Mouse (Mus musculus) embryonic facial prominence, embryonic 14.5 days (tissue): ENCODE measurements at regions not wholly inside any gene's neighbourhood (a gene's known extent, or its start where the extent isn't known, plus 50 kb on each side); places are given as distances from the start of the nearest gene placed in this dataset.
A peak's percentile ranks its signal among the peaks of the same experiment; 100 is the strongest.

Source experiments
- ATAC-seq: fragments of 200-750 bp; cut with Nextera tagmentation; 2 replicates; pipeline ENCODE4 v1.8.0; 2017; ENCODE audit warnings: low read depth, moderate number of reproducible peaks, moderate TSS enrichment
- DNase-seq: peaks from one replicate; pipeline ENCODE4 v3.0.0-alpha.2; 2015; ENCODE audit warnings: low spot score
- H3K27ac ChIP-seq: fragments of 300-500 bp; sonication (generic); replicated peaks from 2 replicates; pipeline ENCODE4 v1.5.1; 2014; ENCODE audit warnings: low read depth, mild to moderate bottlenecking, low read length, moderate library complexity
- H3K27me3 ChIP-seq: fragments of 300-500 bp; sonication (generic); replicated peaks from 2 replicates; pipeline ENCODE4 v1.6.1; 2014; ENCODE audit warnings: low read length; ENCODE audit not compliant: control insufficient read depth, insufficient read depth
- H3K36me3 ChIP-seq: fragments of 300-500 bp; sonication (generic); 2 replicates; pipeline ENCODE4 v1.6.1; 2014; ENCODE audit warnings: low read length, mixed read lengths; ENCODE audit not compliant: control insufficient read depth, insufficient read depth
- H3K4me1 ChIP-seq: fragments of 300-500 bp; sonication (generic); 2 replicates; pipeline ENCODE4 v1.6.1; 2014; ENCODE audit warnings: antibody characterized with exemption, low read length; ENCODE audit not compliant: control insufficient read depth, insufficient read depth
- H3K4me2 ChIP-seq: fragments of 300-500 bp; sonication (generic); 2 replicates; pipeline ENCODE4 v1.6.1; 2014; ENCODE audit warnings: low read depth, mild to moderate bottlenecking, low read length, moderate library complexity, mixed read lengths
- H3K4me3 ChIP-seq: fragments of 300-500 bp; sonication (generic); 2 replicates; pipeline ENCODE4 v1.5.1; 2014; ENCODE audit warnings: low read depth, mild to moderate bottlenecking, low read length
- H3K9ac ChIP-seq: fragments of 300-500 bp; sonication (generic); 2 replicates; pipeline ENCODE4 v1.6.1; 2014; ENCODE audit warnings: low read depth, mild to moderate bottlenecking, low read length, moderate library complexity, mixed read lengths
- H3K9me3 ChIP-seq: fragments of 300-500 bp; sonication (generic); 2 replicates; pipeline ENCODE4 v1.6.1; 2016; ENCODE audit warnings: low read length; ENCODE audit not compliant: control insufficient read depth
- WGBS: fragments of 180-500 bp; shearing (Covaris S2); extraction: QIAGEN DNeasy Blood & Tissue Kit; methylation state at CpG from one replicate; pipeline ENCODE4 v1.1.7; 2014; 5-methylcytosine and 5-hydroxymethylcytosine counted together

DNA sequence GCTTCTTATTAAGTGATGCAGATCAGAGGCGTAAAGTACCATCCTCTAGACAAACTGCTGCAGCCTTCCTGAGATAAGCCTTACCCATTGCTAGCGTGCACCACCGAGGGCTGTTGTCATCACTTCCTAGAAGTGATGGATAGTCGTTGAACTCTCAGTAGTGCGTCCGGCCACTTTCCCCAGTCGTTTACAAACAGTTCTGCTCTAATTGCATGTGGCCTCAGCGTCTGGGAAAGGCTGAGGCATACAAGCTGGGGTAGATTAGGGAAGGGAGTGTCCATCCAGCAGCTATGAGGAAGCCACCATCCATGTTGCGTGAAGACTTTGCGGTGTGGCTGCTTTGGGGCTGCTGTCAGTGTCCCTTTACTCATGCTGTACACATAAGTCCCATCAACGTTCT, 60.7 kb upstream of the Akap6 start:
- no peaks in the 10 kb centered on the region for H3K27me3 ChIP-seq
- H3K9ac ChIP-seq, result 0 out of 2 replicates have a peak overlapping the region, but pooled peaks have one; percentile 3
- 58% methylated on average over 11 of the region's 11 CpGs for WGBS
- no peak overlapping the region for H3K4me2 ChIP-seq
- no peaks in the 10 kb centered on the region for H3K36me3 ChIP-seq
- DNase-seq (no peak), ATAC-seq (no peak)
- no peaks in the 10 kb centered on the region for H3K9me3 ChIP-seq
- H3K4me1 ChIP-seq, result peaks cover 5% of the 10 kb centered on the region
- H3K27ac ChIP-seq, result no peak overlapping the region
- no peak overlapping the region for H3K4me3 ChIP-seq

DNA sequence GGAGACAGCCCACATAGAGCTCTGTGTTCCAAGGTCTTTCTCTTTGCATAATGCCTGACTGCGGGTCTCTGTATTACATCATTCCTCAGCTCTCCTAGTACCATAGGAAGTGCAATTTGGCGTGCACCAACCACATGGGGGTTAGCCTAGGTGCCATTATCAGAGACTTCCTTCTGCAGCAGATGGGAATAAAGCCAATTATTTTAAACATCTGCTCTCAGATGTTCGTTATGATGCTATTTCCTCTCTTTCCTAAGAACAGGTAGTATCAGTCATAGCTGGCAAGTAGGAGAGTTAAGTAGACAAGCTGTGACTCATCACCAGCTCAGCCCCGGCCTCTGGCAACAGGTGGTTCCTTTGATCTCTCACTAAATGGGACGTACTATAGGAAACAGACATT, 55.1 kb upstream of the Akap6 start:
- WGBS, result 48% methylated on average over 5 of the region's 5 CpGs
- peak; percentile 50; the same call in 1 of the 2 replicates for ATAC-seq

More for the DNA sequence above, 55.1 kb upstream of the Akap6 start:
- Histone ChIP-seq H3K27me3 (no peaks in the 10 kb centered on the region), H3K27ac (no peak overlapping the region), H3K4me1 (no peaks in the 10 kb centered on the region), H3K4me3 (no peak overlapping the region), H3K4me2 (no peak overlapping the region), H3K9ac (no peak overlapping the region), H3K36me3 (no peaks in the 10 kb centered on the region), H3K9me3 (no peaks in the 10 kb centered on the region)
- DNase-seq, result peak; percentile 51
